Mouse (Mus musculus) heart, postnatal 0 days (tissue): ENCODE data around the gene Cyth1. TPM values are rescaled to one million over a fixed set of nuclear protein-coding genes. Genes with fewer than 3 reads are reported as not detected.

ENCODE experiments used
- ATAC-seq: fragments of 200-750 bp; cut with Nextera tagmentation; 2 replicates; pipeline ENCODE4 v1.8.0; 2017; ENCODE audit warnings: low read depth, moderate number of reproducible peaks, moderate library complexity; ENCODE audit not compliant: insufficient read depth
- DNase-seq: peaks from one replicate; pipeline ENCODE4 v3.0.0-alpha.2; 2016; ENCODE audit warnings: low spot score
- H3K27ac ChIP-seq: fragments of 300-500 bp; sonication (generic); 2 replicates; pipeline ENCODE4 v1.5.1; 2014; ENCODE audit warnings: low read depth, mild to moderate bottlenecking
- H3K27me3 ChIP-seq: fragments of 300-500 bp; sonication (generic); 2 replicates; pipeline ENCODE4 v1.6.1; 2014; ENCODE audit warnings: low read length, mixed read lengths; ENCODE audit not compliant: control insufficient read depth, insufficient read depth
- H3K36me3 ChIP-seq: fragments of 300-500 bp; sonication (generic); replicated peaks from 2 replicates; pipeline ENCODE4 v1.6.1; 2014; ENCODE audit warnings: low read length, mixed read lengths; ENCODE audit not compliant: control insufficient read depth, insufficient read depth
- H3K4me1 ChIP-seq: fragments of 300-500 bp; sonication (generic); 2 replicates; pipeline ENCODE4 v1.6.1; 2014; ENCODE audit warnings: antibody characterized with exemption; ENCODE audit not compliant: control insufficient read depth, insufficient read depth
- H3K4me2 ChIP-seq: fragments of 300-500 bp; sonication (generic); 2 replicates; pipeline ENCODE4 v1.6.1; 2014; ENCODE audit warnings: low read depth, mild to moderate bottlenecking, low read length, moderate library complexity
- H3K4me3 ChIP-seq: fragments of 300-500 bp; sonication (generic); 2 replicates; pipeline ENCODE4 v1.5.1; 2014; ENCODE audit warnings: low read depth, low read length
- H3K9ac ChIP-seq: fragments of 300-500 bp; sonication (generic); replicated peaks from 2 replicates; pipeline ENCODE4 v1.6.1; 2014; ENCODE audit warnings: low read depth, low read length, mixed read lengths
- H3K9me3 ChIP-seq: fragments of 300-500 bp; sonication (generic); replicated peaks from 2 replicates; pipeline ENCODE4 v1.6.1; 2016; ENCODE audit warnings: low read length; ENCODE audit not compliant: control insufficient read depth
- CTCF ChIP-seq: IDR thresholded peaks from 2 replicates; pipeline ENCODE4 v1.5.1; 2016; ENCODE audit warnings: antibody characterized with exemption, control low read depth, low read depth
- EP300 ChIP-seq: IDR thresholded peaks from 2 replicates; pipeline ENCODE4 v1.6.1; 2016; ENCODE audit warnings: antibody characterized with exemption, low read depth
- WGBS: fragments of 180-500 bp; shearing (Covaris S2); extraction: QIAGEN DNeasy Blood & Tissue Kit; methylation state at CpG from one replicate; pipeline ENCODE4 v1.1.7; 2014; 5-methylcytosine and 5-hydroxymethylcytosine counted together
- polyA plus RNA-seq: library from polyadenylated mRNA; unstranded; fragments of >200 nt; fragmentation: Nextera tagmentation; extraction: Ambion mirVana; gene quantifications from 2 replicates; pipeline ENCODE4 v1.2.1, GENCODE M21; 2015
- total RNA-seq: library from RNA; depleted of rRNA; stranded (reverse); fragments of >200 nt; gene quantifications from 2 replicates; pipeline ENCODE4 v1.2.3, GENCODE M21; 2014; ENCODE audit warnings: low replicate concordance

Cyth1 gene
- total and polyA plus RNA-seq, 2 experiments from 2014 or later: 21.4 to 50.1 TPM

- ATAC-seq: no peak
- no peak overlapping the region for H3K4me2 ChIP-seq
- H3K27me3 ChIP-seq: no peaks in the 10 kb centered on the region
- H3K9me3 ChIP-seq: no peaks in the 10 kb centered on the region
- H3K9ac ChIP-seq: no peak overlapping the region
- H3K4me3 ChIP-seq: no peak overlapping the region
- H3K36me3 ChIP-seq: peaks cover 99% of the 10 kb centered on the region
- TF ChIP-seq CTCF (no peak), EP300 (no peak)
- no peaks in the 10 kb centered on the region for H3K4me1 ChIP-seq
- H3K27ac ChIP-seq: no peak overlapping the region
- WGBS: 91% methylated on average over 5 of the region's 5 CpGs
- no peak for DNase-seq
These were observed 14.8 kb upstream of the Cyth1 start for GRCm38 (mm10) chr11:118263146-118263545.

GRCm38 (mm10) chr11:118260081-118260480, 11.7 kb upstream of the Cyth1 start:
- 76% methylated on average over 8 of the region's 8 CpGs for WGBS
- no peak for TF ChIP-seq CTCF
- no peak for TF ChIP-seq EP300
- Histone ChIP-seq H3K9me3 (no peaks in the 10 kb centered on the region), H3K4me1 (no peaks in the 10 kb centered on the region), H3K27ac (no peak overlapping the region), H3K36me3 (peaks cover 79% of the 10 kb centered on the region), H3K4me3 (no peak overlapping the region), H3K27me3 (no peaks in the 10 kb centered on the region), H3K9ac (no peak overlapping the region), H3K4me2 (no peak overlapping the region)
- DNase-seq (no peak), ATAC-seq (no peak)

- H3K9ac ChIP-seq: no peak overlapping the region
- H3K27ac ChIP-seq: no peak overlapping the region
- no peak overlapping the region for H3K4me2 ChIP-seq
- DNase-seq (no peak), ATAC-seq (no peak)
- H3K4me1 ChIP-seq: no peaks in the 10 kb centered on the region
- no peaks in the 10 kb centered on the region for H3K27me3 ChIP-seq
- WGBS: 95% methylated on average over 8 of the region's 8 CpGs
- no peak overlapping the region for H3K4me3 ChIP-seq
- H3K9me3 ChIP-seq: no peaks in the 10 kb centered on the region
- peaks cover 74% of the 10 kb centered on the region for H3K36me3 ChIP-seq
- TF ChIP-seq CTCF: no peak
- no peak for TF ChIP-seq EP300
These were observed 11.2 kb upstream of the Cyth1 start for GRCm38 (mm10) chr11:118259580-118259979.

GRCm38 (mm10) chr11:118256371-118256770, 8.0 kb upstream of the Cyth1 start:
- Histone ChIP-seq H3K4me1 (0 out of 2 replicates have a peak, but pooled peaks cover 9% of the 10 kb centered on the region), H3K9me3 (no peaks in the 10 kb centered on the region), H3K4me3 (no peak overlapping the region), H3K27me3 (no peaks in the 10 kb centered on the region), H3K27ac (no peak overlapping the region), H3K4me2 (no peak overlapping the region), H3K36me3 (peaks cover 42% of the 10 kb centered on the region), H3K9ac (no peak overlapping the region)
- ATAC-seq: 0 out of 2 replicates have a peak, but pooled peaks have one; percentile 18
- DNase-seq: no peak
- 77% methylated on average over 7 of the region's 7 CpGs for WGBS
- no peak for TF ChIP-seq CTCF
- TF ChIP-seq EP300: no peak

- DNase-seq: no peak
- Histone ChIP-seq H3K9ac (no peak overlapping the region), H3K27ac (peak overlapping the region; percentile 21; the same call in 1 of the 2 replicates), H3K4me2 (no peak overlapping the region), H3K9me3 (no peaks in the 10 kb centered on the region), H3K27me3 (no peaks in the 10 kb centered on the region), H3K4me3 (no peak overlapping the region), H3K36me3 (peaks cover 23% of the 10 kb centered on the region), H3K4me1 (peaks cover 12% of the 10 kb centered on the region; the same call in 1 of the 2 replicates)
- no peak for TF ChIP-seq EP300
- TF ChIP-seq CTCF: no peak
- 60% methylated on average over 15 of the region's 15 CpGs for WGBS
- ATAC-seq: no peak
These were observed 6.0 kb upstream of the Cyth1 start for GRCm38 (mm10) chr11:118254159-118254951.
